Mouse (Mus musculus) midbrain, embryonic 16.5 days (tissue): Measurements from ENCODE around the gene Ttn. TPM values are rescaled to one million over a fixed set of nuclear protein-coding genes. Genes with fewer than 3 reads are reported as not detected.

Experiments used
- ATAC-seq: fragments of 200-750 bp; cut with Nextera tagmentation; 2 replicates; pipeline ENCODE4 v1.8.0; 2017; ENCODE audit warnings: moderate TSS enrichment
- H3K27ac ChIP-seq: fragments of 300-500 bp; sonication (generic); 2 replicates; pipeline ENCODE4 v1.5.1; 2014; ENCODE audit warnings: mild to moderate bottlenecking, low read length, mixed read lengths
- H3K27me3 ChIP-seq: fragments of 300-500 bp; sonication (generic); 2 replicates; pipeline ENCODE4 v1.6.1; 2014; ENCODE audit warnings: low read depth, low read length, mixed read lengths; ENCODE audit not compliant: control insufficient read depth, insufficient read depth
- H3K36me3 ChIP-seq: fragments of 300-500 bp; sonication (generic); 2 replicates; pipeline ENCODE4 v1.6.1; 2014; ENCODE audit warnings: mild to moderate bottlenecking, low read length, moderate library complexity, mixed read lengths; ENCODE audit not compliant: control insufficient read depth, insufficient read depth
- H3K4me1 ChIP-seq: fragments of 300-500 bp; sonication (generic); 2 replicates; pipeline ENCODE4 v1.6.1; 2014; ENCODE audit warnings: mild to moderate bottlenecking, low read length, mixed read lengths; ENCODE audit not compliant: control insufficient read depth, insufficient read depth
- H3K4me2 ChIP-seq: fragments of 300-500 bp; sonication (generic); 2 replicates; pipeline ENCODE4 v1.6.1; 2014; ENCODE audit warnings: mild to moderate bottlenecking, low read length, mixed read lengths
- H3K4me3 ChIP-seq: fragments of 300-500 bp; sonication (generic); 2 replicates; pipeline ENCODE4 v1.5.1; 2014; ENCODE audit warnings: low read depth, mild to moderate bottlenecking, low read length, moderate library complexity, mixed read lengths
- H3K9ac ChIP-seq: fragments of 300-500 bp; sonication (generic); 2 replicates; pipeline ENCODE4 v1.6.1; 2014; ENCODE audit warnings: low read depth, low read length, mixed read lengths
- H3K9me3 ChIP-seq: fragments of 300-500 bp; sonication (generic); replicated peaks from 2 replicates; pipeline ENCODE4 v1.6.1; 2014; ENCODE audit warnings: mild to moderate bottlenecking, low read length, mixed read lengths; ENCODE audit not compliant: control insufficient read depth, poor library complexity, severe bottlenecking
- WGBS: fragments of 180-500 bp; shearing (Covaris S2); extraction: QIAGEN DNeasy Blood & Tissue Kit; methylation state at CpG from one replicate; pipeline ENCODE4 v1.1.7; 2014; 5-methylcytosine and 5-hydroxymethylcytosine counted together
- polyA plus RNA-seq: library from polyadenylated mRNA; unstranded; fragments of >200 nt; fragmentation: Nextera tagmentation; extraction: Ambion mirVana; gene quantifications from 2 replicates; pipeline ENCODE4 v1.2.1, GENCODE M21; 2015

The Ttn gene
- polyA plus RNA-seq, 1 experiment from 2014 or later: 0.21 TPM

DNA sequence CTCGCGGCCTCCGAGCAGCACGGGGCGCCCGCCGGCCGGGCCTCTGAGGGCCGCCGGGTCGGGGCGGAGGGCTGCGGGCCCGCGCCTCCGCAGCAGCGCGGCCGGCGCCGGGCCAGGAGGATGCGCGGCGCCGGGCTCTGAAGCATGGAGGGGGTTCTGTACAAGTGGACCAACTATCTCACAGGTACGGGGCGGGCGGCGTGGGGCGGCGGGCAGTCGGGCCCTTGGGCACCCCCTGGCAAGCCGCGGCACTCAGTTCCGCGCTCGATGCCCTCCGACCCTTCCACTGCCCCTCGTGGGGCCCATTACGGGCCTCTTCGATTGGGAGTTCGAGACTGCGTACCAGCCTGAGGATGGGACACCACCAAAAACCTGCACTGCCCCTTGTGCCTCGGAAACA lies 306.9 kb downstream of the Ttn start:
- Histone ChIP-seq H3K9ac (peak overlapping the region; percentile 81), H3K9me3 (no peaks in the 10 kb centered on the region), H3K36me3 (no peaks in the 10 kb centered on the region), H3K27ac (peak overlapping the region; percentile 81), H3K4me2 (peak overlapping the region; percentile 67), H3K4me3 (peak overlapping the region; percentile 73), H3K27me3 (no peaks in the 10 kb centered on the region), H3K4me1 (peaks cover 25% of the 10 kb centered on the region)
- ATAC-seq: peak; percentile 71
- WGBS: under 1% methylated on average over 32 of the region's 44 CpGs

DNA sequence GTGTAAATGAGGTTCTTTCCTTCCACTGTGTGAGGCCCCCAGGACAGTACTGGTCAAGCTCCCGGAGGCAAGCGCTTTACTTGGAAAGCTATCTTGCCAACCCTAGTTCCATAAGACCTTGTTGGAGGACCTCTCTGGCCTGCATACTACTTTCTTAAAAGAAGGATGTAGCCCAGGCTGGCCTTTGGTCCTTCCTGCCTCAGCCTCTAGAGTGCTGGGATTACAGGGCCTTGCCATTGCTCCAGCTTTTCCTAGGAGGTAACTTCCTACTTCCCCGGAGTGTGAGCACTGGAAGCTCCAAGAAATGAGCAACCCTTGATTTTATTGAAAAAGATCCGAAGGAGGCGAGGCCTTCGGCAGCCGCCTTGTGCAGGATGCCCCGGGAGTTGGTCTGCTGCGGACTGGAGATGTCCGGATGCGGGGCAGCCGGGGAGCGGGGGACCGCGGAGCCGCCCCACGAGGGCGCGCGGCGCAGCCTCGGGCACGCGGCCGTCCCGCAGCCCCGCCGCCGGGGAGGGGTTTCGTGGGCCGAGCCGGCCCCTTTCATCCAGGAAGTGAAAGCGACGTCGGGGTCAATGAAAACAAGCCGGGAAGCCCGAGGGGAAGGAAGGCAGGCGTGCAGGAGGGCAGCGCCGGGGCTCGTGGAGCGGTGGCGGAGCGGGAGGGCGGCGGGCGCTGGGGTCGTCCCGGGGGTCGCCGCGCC lies 307.5 kb downstream of the Ttn start, which contains the start of gene Plekha3:
Gene Plekha3, plus strand, starts transcription at position 557 of the 703 bp plus-strand sequence.
- Histone ChIP-seq H3K9me3 (no peaks in the 10 kb centered on the region), H3K36me3 (no peaks in the 10 kb centered on the region), H3K4me2 (peak within 1 kb of the TSS; percentile 67), H3K27me3 (no peaks in the 10 kb centered on the region), H3K4me3 (peak within 1 kb of the TSS; percentile 73), H3K9ac (peak within 1 kb of the TSS; percentile 81), H3K4me1 (peaks cover 25% of the 10 kb centered on the region), H3K27ac (peak within 1 kb of the TSS; percentile 81)
- ATAC-seq: peak; percentile 81
- WGBS: 5% methylated on average over 39 of the region's 52 CpGs

DNA sequence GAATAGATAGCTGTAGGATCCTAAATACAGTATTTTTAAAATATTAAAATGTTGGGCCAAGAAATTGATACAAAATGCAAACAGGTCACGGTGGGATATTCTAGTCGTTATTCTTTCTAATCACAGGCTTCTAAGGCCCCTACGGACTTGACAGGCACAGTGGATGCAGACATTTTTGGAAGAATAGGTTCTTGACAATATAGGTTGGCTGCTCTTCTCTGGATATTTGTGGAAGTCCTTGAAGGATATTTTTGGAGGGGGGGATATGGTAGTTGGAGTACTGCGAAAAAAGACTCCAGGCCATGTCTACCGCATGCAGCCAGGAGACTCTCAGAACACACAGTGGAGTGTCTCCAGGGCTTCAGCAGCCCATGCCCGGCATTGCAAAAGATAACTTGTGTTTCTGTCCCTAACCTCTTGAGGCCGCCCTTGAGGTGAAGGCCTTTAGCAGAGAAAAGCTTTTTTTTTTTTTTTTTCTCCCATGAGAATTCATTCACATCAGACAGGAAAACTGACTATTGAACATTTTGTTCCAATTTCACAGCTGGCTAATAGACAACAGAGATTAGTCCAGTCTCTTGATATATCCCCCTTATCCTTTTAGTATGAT lies 308.8 kb downstream of the Ttn start:
- peak overlapping the region; percentile 34 for H3K4me3 ChIP-seq
- H3K27me3 ChIP-seq: no peaks in the 10 kb centered on the region
- H3K9ac ChIP-seq: peak overlapping the region; percentile 56; the same call in 1 of the 2 replicates
- H3K9me3 ChIP-seq: no peaks in the 10 kb centered on the region
- no peaks in the 10 kb centered on the region for H3K36me3 ChIP-seq
- peak overlapping the region; percentile 57 for H3K4me2 ChIP-seq
- WGBS: 37% methylated on average over 7 of the region's 7 CpGs
- ATAC-seq: no peak; the same call in 1 of the 2 replicates
- H3K4me1 ChIP-seq: peaks cover 25% of the 10 kb centered on the region
- peak overlapping the region; percentile 66 for H3K27ac ChIP-seq

DNA sequence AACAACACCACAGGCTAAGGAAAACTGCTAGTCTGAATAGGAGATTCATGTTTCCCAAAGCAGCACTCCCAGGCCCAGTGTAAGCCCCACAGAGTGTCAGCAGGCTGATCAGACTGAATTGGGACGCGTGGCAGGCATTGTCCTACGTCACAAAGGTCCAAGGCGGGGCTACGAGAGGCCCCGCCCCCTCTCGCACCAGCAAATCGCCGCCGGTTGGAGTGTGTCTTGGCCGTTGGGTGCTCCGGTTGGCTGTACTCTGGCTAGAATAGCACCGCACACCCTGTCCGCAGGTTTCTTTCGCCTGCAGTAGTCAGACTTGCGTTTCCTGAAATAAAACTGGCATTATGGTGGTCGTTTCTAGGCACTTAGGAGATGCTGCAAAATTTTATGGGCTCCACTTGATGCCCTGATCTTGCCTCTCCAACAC lies 309.4 kb downstream of the Ttn start, which contains the start of gene Fkbp7:
Gene Fkbp7, minus strand, starts transcription at position 151 of the 427 bp plus-strand sequence.
- ATAC-seq: peak; percentile 93
- Histone ChIP-seq H3K4me1 (peaks cover 25% of the 10 kb centered on the region), H3K27me3 (no peaks in the 10 kb centered on the region), H3K4me3 (peak within 1 kb of the TSS; percentile 34), H3K27ac (peak within 1 kb of the TSS; percentile 66), H3K4me2 (peak within 1 kb of the TSS; percentile 57), H3K36me3 (no peaks in the 10 kb centered on the region), H3K9ac (peak within 1 kb of the TSS; percentile 56), H3K9me3 (no peaks in the 10 kb centered on the region)
- WGBS: under 1% methylated on average over 17 of the region's 17 CpGs

DNA sequence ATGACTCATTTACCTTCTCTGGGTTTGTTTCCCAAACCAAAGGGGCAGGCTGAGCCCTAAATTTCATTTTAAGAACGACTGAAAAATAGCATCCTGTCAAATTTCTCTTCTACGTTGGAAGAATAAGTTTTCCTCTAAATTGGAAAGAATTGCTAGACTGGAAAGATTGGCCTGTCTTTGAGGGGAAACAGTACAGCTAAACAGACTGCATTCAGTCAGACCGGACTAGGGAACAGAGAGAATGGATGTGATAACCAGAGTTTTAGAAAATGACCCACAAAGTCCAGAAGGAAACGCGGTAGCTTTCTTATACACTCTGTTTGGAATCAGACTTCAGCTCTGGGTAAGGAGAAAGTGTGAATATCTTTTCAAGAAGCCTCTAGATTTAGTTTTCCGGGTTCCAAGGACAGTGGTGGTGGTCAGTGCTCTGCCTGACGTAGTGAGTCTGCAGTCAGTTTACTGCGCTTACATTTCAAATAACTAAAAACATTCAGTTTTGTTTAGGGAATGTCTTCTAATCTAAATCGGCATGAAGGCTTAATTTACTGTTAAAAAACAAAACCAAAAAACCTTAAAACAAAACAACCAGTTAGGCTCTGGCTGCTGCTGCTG lies 310.1 kb downstream of the Ttn start:
- no peaks in the 10 kb centered on the region for H3K36me3 ChIP-seq
- H3K4me1 ChIP-seq: peaks cover 25% of the 10 kb centered on the region
- H3K27me3 ChIP-seq: no peaks in the 10 kb centered on the region
- ATAC-seq: no peak
- H3K9ac ChIP-seq: peak overlapping the region; percentile 56
- H3K9me3 ChIP-seq: no peaks in the 10 kb centered on the region
- H3K4me2 ChIP-seq: peak overlapping the region; percentile 57
- 43% methylated on average over 9 of the region's 9 CpGs for WGBS
- peak overlapping the region; percentile 34 for H3K4me3 ChIP-seq
- H3K27ac ChIP-seq: peak overlapping the region; percentile 66

DNA sequence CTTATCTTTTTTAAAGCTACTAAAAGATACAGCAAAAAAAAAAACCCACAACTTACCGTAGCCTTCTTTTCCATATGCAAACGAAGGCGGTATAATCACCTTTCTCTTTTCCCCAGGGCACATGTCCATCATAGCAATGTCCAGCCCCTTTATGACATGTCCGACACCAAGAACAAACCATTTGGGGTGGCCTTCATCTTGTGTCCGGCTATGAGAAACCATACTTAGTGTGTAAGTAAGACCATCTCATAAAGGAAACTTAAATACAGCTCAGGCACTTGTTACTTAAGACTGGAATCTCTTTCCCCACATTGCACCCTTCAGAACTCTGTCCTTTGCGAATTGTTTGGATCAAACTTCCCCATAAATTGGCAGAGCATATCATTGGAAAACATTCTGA lies 310.7 kb downstream of the Ttn start:
- no peaks in the 10 kb centered on the region for H3K9me3 ChIP-seq
- H3K4me1 ChIP-seq: peaks cover 22% of the 10 kb centered on the region
- H3K27ac ChIP-seq: no peak overlapping the region
- WGBS: 80% methylated on average over 6 of the region's 6 CpGs
- H3K27me3 ChIP-seq: no peaks in the 10 kb centered on the region
- peak overlapping the region; percentile 56; the same call in 1 of the 2 replicates for H3K9ac ChIP-seq
- H3K36me3 ChIP-seq: no peaks in the 10 kb centered on the region
- 0 out of 2 replicates have a peak overlapping the region, but pooled peaks have one; percentile 34 for H3K4me3 ChIP-seq
- H3K4me2 ChIP-seq: peak overlapping the region; percentile 57
- no peak for ATAC-seq

DNA sequence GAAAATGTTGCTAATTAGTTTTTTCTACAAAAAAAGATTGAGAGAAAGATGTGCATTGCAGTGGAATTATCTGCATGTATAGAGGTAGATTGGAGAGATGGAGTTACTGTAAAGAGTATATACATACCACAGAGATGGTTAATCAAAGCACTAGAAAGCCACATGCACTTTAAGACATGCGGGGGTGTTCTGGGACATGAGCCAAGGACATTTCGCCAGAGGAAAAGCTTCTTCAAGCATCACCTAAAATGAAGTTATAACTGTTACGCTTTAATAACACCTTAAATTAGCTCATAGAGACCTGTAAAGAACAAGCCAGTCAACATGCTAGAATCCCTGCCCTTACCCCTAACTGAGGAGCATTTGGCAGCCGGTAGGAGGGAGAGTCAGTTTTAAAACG lies 315.1 kb downstream of the Ttn start:
- peaks cover 7% of the 10 kb centered on the region for H3K4me1 ChIP-seq
- H3K27me3 ChIP-seq: no peaks in the 10 kb centered on the region
- H3K9me3 ChIP-seq: no peaks in the 10 kb centered on the region
- H3K27ac ChIP-seq: no peak overlapping the region
- WGBS: 83% methylated on average over 5 of the region's 5 CpGs
- peaks cover 4% of the 10 kb centered on the region; the same call in 1 of the 2 replicates for H3K36me3 ChIP-seq
- ATAC-seq: no peak
- H3K4me3 ChIP-seq: no peak overlapping the region
- H3K4me2 ChIP-seq: no peak overlapping the region
- H3K9ac ChIP-seq: no peak overlapping the region

DNA sequence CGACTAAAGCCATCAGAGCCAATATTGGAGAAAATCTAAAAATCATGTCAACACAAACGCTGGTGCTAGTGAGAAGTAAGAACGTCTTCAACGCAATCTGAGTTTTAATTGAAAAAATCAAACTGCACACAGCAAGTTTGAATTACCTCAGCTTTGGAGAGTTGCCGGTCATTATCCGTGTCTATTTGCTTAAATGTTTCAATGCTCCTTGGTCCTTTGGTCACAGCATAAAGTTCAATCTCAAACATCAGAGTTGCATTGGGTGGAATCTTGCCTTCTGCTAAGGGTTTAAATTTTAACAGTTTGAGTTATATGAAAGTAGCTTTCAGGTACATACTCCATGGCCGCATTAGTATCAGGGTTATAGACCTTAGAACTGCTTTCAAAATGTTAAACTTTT lies 316.8 kb downstream of the Ttn start:
- H3K27ac ChIP-seq: no peak overlapping the region
- ATAC-seq: no peak
- H3K27me3 ChIP-seq: no peaks in the 10 kb centered on the region
- no peak overlapping the region for H3K9ac ChIP-seq
- no peak overlapping the region for H3K4me2 ChIP-seq
- 96% methylated on average over 7 of the region's 7 CpGs for WGBS
- H3K4me1 ChIP-seq: no peaks in the 10 kb centered on the region
- H3K4me3 ChIP-seq: no peak overlapping the region
- no peaks in the 10 kb centered on the region for H3K9me3 ChIP-seq
- peaks cover 4% of the 10 kb centered on the region; the same call in 1 of the 2 replicates for H3K36me3 ChIP-seq
